Mouse (Mus musculus) cerebellum, adult 2 months (tissue): Measurements from ENCODE around the gene Large1.

ENCODE experiments used
- CTCF ChIP-seq: fragments of 200-500 bp; IDR thresholded peaks from 2 replicates; pipeline ENCODE4 v1.5.1; 2011; ENCODE audit warnings: low read depth, mild to moderate bottlenecking, control low read depth, low read length, moderate library complexity, borderline replicate concordance; ENCODE audit not compliant: insufficient read depth
- POLR2A ChIP-seq: fragments of 200-500 bp; IDR thresholded peaks from 2 replicates; pipeline ENCODE4 v1.6.1; 2011; ENCODE audit warnings: low read length, control low read depth, borderline replicate concordance; ENCODE audit not compliant: insufficient read depth

DNA sequence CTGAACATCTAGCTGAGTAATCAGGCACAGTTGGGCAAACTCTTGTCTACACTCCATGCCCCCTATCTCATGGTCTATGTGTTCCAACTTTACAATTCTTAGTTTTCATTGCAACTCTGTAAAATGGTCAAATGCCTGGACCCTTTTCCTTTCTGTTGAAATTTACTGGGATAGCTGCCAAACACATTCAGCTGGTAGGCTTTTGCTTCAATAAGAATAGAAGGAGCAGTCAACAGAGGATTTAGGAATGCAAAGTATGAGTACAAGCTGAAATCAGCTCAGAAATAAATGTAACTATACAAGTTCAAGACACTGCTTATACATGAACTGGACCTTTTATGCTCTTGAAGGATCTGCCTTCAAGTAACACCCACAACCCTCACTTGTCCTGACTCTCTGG lies 146.5 kb downstream of the Large1 start:
- TF ChIP-seq CTCF (no peak), POLR2A (no peak)
